Mouse (Mus musculus) forebrain, embryonic 16.5 days (tissue): ENCODE data around the gene Lamp2. TPM values are rescaled to one million over a fixed set of nuclear protein-coding genes. Genes with fewer than 3 reads are reported as not detected.
A peak's percentile ranks its signal among the peaks of the same experiment; 100 is the strongest.

ENCODE experiments used
- ATAC-seq: fragments of 200-750 bp; cut with Nextera tagmentation; 2 replicates; pipeline ENCODE4 v1.8.0; 2017; ENCODE audit warnings: mild to moderate bottlenecking, moderate library complexity
- H3K27ac ChIP-seq: fragments of 300-500 bp; sonication (generic); 2 replicates; pipeline ENCODE4 v1.5.1; 2014; ENCODE audit warnings: low read length, control low read depth
- H3K27me3 ChIP-seq: fragments of 300-500 bp; sonication (generic); replicated peaks from 2 replicates; pipeline ENCODE4 v1.6.1; 2014; ENCODE audit warnings: low read length; ENCODE audit not compliant: control insufficient read depth, insufficient read depth
- H3K36me3 ChIP-seq: fragments of 300-500 bp; sonication (generic); 2 replicates; pipeline ENCODE4 v1.6.1; 2014; ENCODE audit not compliant: control insufficient read depth, insufficient read depth
- H3K4me1 ChIP-seq: fragments of 300-500 bp; sonication (generic); replicated peaks from 2 replicates; pipeline ENCODE4 v1.6.1; 2014; ENCODE audit warnings: low read length; ENCODE audit not compliant: control insufficient read depth, insufficient read depth
- H3K4me2 ChIP-seq: fragments of 300-500 bp; sonication (generic); 2 replicates; pipeline ENCODE4 v1.6.1; 2014; ENCODE audit warnings: mild to moderate bottlenecking, low read length, control low read depth
- H3K4me3 ChIP-seq: fragments of 300-500 bp; sonication (generic); replicated peaks from 2 replicates; pipeline ENCODE4 v1.5.1; 2014; ENCODE audit warnings: mild to moderate bottlenecking, low read length, control low read depth
- H3K9ac ChIP-seq: fragments of 300-500 bp; sonication (generic); replicated peaks from 2 replicates; pipeline ENCODE4 v1.6.1; 2014; ENCODE audit warnings: low read depth, low read length, control low read depth
- H3K9me3 ChIP-seq: fragments of 300-500 bp; sonication (generic); 2 replicates; pipeline ENCODE4 v1.6.1; 2016; ENCODE audit warnings: low read length; ENCODE audit not compliant: control insufficient read depth
- WGBS: fragments of 180-500 bp; shearing (Covaris S2); extraction: QIAGEN DNeasy Blood & Tissue Kit; methylation state at CpG from one replicate; pipeline ENCODE4 v1.1.7; 2014; 5-methylcytosine and 5-hydroxymethylcytosine counted together
- polyA plus RNA-seq: library from polyadenylated mRNA; unstranded; fragments of >200 nt; fragmentation: Nextera tagmentation; extraction: Ambion mirVana; gene quantifications from 2 replicates; pipeline ENCODE4 v1.2.1, GENCODE M21; 2015

Lamp2 gene
- polyA plus RNA-seq, 1 experiment from 2014 or later = 46.7 TPM

GRCm38 (mm10) chrX:38462101-38462500 is 5.8 kb upstream of the Lamp2 start:
- H3K27me3 ChIP-seq = no peaks in the 10 kb centered on the region
- no peak overlapping the region for H3K4me3 ChIP-seq
- H3K9ac ChIP-seq = no peak overlapping the region
- no peak overlapping the region for H3K4me2 ChIP-seq
- ATAC-seq = no peak
- no peaks in the 10 kb centered on the region for H3K4me1 ChIP-seq
- no peaks in the 10 kb centered on the region for H3K36me3 ChIP-seq
- 87% methylated on average over 5 of the region's 5 CpGs for WGBS
- H3K27ac ChIP-seq = no peak overlapping the region
- H3K9me3 ChIP-seq = no peaks in the 10 kb centered on the region

GRCm38 (mm10) chrX:38460887-38461286 is 4.6 kb upstream of the Lamp2 start:
- H3K4me2 ChIP-seq = no peak overlapping the region
- no peak overlapping the region for H3K27ac ChIP-seq
- no peak overlapping the region for H3K9ac ChIP-seq
- H3K27me3 ChIP-seq = no peaks in the 10 kb centered on the region
- 80% methylated on average over 3 of the region's 3 CpGs for WGBS
- H3K36me3 ChIP-seq = no peaks in the 10 kb centered on the region
- no peak for ATAC-seq
- H3K4me1 ChIP-seq = no peaks in the 10 kb centered on the region
- H3K9me3 ChIP-seq = no peaks in the 10 kb centered on the region
- no peak overlapping the region for H3K4me3 ChIP-seq

GRCm38 (mm10) chrX:38459076-38459475 is 2.8 kb upstream of the Lamp2 start:
- H3K4me3 ChIP-seq = no peak overlapping the region
- H3K36me3 ChIP-seq = no peaks in the 10 kb centered on the region
- no peaks in the 10 kb centered on the region for H3K9me3 ChIP-seq
- WGBS = 69% methylated on average over 8 of the region's 8 CpGs
- no peak for ATAC-seq
- H3K4me2 ChIP-seq = no peak overlapping the region
- 0 out of 2 replicates have a peak, but pooled peaks cover 2% of the 10 kb centered on the region for H3K4me1 ChIP-seq
- no peak overlapping the region for H3K9ac ChIP-seq
- H3K27ac ChIP-seq = no peak overlapping the region
- no peaks in the 10 kb centered on the region for H3K27me3 ChIP-seq

- H3K27me3 ChIP-seq = no peaks in the 10 kb centered on the region
- no peak overlapping the region for H3K4me2 ChIP-seq
- H3K9ac ChIP-seq = no peak overlapping the region
- H3K27ac ChIP-seq = no peak overlapping the region
- 0 out of 2 replicates have a peak, but pooled peaks cover 2% of the 10 kb centered on the region for H3K4me1 ChIP-seq
- ATAC-seq = peak; percentile 5; the same call in 1 of the 2 replicates
- H3K36me3 ChIP-seq = no peaks in the 10 kb centered on the region
- WGBS = 25% methylated on average over 3 of the region's 3 CpGs
- H3K4me3 ChIP-seq = peak overlapping the region; percentile 62; the same call in 1 of the 2 replicates
- no peaks in the 10 kb centered on the region for H3K9me3 ChIP-seq
Measured at GRCm38 (mm10) chrX:38456635-38457006, 367 bp upstream of the Lamp2 start.

- peak; percentile 21 for ATAC-seq
- H3K4me1 ChIP-seq = 0 out of 2 replicates have a peak, but pooled peaks cover 2% of the 10 kb centered on the region
- peak overlapping the region; percentile 62 for H3K4me3 ChIP-seq
- no peak overlapping the region for H3K27ac ChIP-seq
- peak overlapping the region; percentile 63 for H3K9ac ChIP-seq
- peak overlapping the region; percentile 52 for H3K4me2 ChIP-seq
- no peaks in the 10 kb centered on the region for H3K36me3 ChIP-seq
- H3K9me3 ChIP-seq = no peaks in the 10 kb centered on the region
- 23% methylated on average over 7 of the region's 7 CpGs for WGBS
- H3K27me3 ChIP-seq = no peaks in the 10 kb centered on the region
Measured at GRCm38 (mm10) chrX:38455474-38455873, 780 bp downstream of the Lamp2 start.

- 32% methylated on average over 2 of the region's 2 CpGs for WGBS
- Histone ChIP-seq H3K27me3 (no peaks in the 10 kb centered on the region), H3K9ac (no peak overlapping the region), H3K4me3 (no peak overlapping the region; the same call in 1 of the 2 replicates), H3K4me1 (0 out of 2 replicates have a peak, but pooled peaks cover 2% of the 10 kb centered on the region), H3K27ac (no peak overlapping the region), H3K4me2 (peak overlapping the region; percentile 52), H3K9me3 (no peaks in the 10 kb centered on the region), H3K36me3 (peaks cover 4% of the 10 kb centered on the region; the same call in 1 of the 2 replicates)
- ATAC-seq = no peak
Measured at GRCm38 (mm10) chrX:38454900-38455299, 1.4 kb downstream of the Lamp2 start.

GRCm38 (mm10) chrX:38453924-38454323 is 2.3 kb downstream of the Lamp2 start:
- 81% methylated on average over 5 of the region's 5 CpGs for WGBS
- Histone ChIP-seq H3K4me1 (0 out of 2 replicates have a peak, but pooled peaks cover 2% of the 10 kb centered on the region), H3K36me3 (peaks cover 11% of the 10 kb centered on the region), H3K27ac (no peak overlapping the region), H3K9ac (no peak overlapping the region), H3K4me2 (no peak overlapping the region), H3K27me3 (no peaks in the 10 kb centered on the region), H3K4me3 (no peak overlapping the region), H3K9me3 (no peaks in the 10 kb centered on the region)
- ATAC-seq = no peak

- no peak for ATAC-seq
- no peaks in the 10 kb centered on the region for H3K27me3 ChIP-seq
- peaks cover 11% of the 10 kb centered on the region for H3K36me3 ChIP-seq
- no peak overlapping the region for H3K9ac ChIP-seq
- no peak overlapping the region for H3K4me2 ChIP-seq
- 0 out of 2 replicates have a peak, but pooled peaks cover 2% of the 10 kb centered on the region for H3K4me1 ChIP-seq
- 80% methylated on average over 6 of the region's 6 CpGs for WGBS
- H3K27ac ChIP-seq = no peak overlapping the region
- no peak overlapping the region for H3K4me3 ChIP-seq
- H3K9me3 ChIP-seq = no peaks in the 10 kb centered on the region
Measured at GRCm38 (mm10) chrX:38450476-38450875, 5.8 kb downstream of the Lamp2 start.

GRCm38 (mm10) chrX:38445705-38446104 is 10.5 kb downstream of the Lamp2 start:
- Histone ChIP-seq H3K9me3 (no peaks in the 10 kb centered on the region), H3K4me3 (no peak overlapping the region), H3K27ac (no peak overlapping the region), H3K27me3 (no peaks in the 10 kb centered on the region), H3K36me3 (peaks cover 11% of the 10 kb centered on the region), H3K9ac (no peak overlapping the region), H3K4me1 (no peaks in the 10 kb centered on the region), H3K4me2 (no peak overlapping the region)
- ATAC-seq = no peak
- WGBS = 83% methylated on average over 1 of the region's 1 CpGs

- Histone ChIP-seq H3K27ac (no peak overlapping the region), H3K9ac (no peak overlapping the region), H3K36me3 (no peaks in the 10 kb centered on the region), H3K4me1 (no peaks in the 10 kb centered on the region), H3K4me3 (no peak overlapping the region), H3K4me2 (no peak overlapping the region), H3K27me3 (no peaks in the 10 kb centered on the region), H3K9me3 (no peaks in the 10 kb centered on the region)
- ATAC-seq = no peak
- WGBS = 80% methylated on average over 1 of the region's 1 CpGs
Measured at GRCm38 (mm10) chrX:38442425-38442824, 13.8 kb downstream of the Lamp2 start.
